Mouse (Mus musculus) retina, postnatal 7 days (tissue): Measurements from ENCODE around the gene Casz1.
A peak's percentile ranks its signal among the peaks of the same experiment; 100 is the strongest.

Experiments used
- DNase-seq: peaks from one replicate; pipeline ENCODE4 v3.0.0-alpha.2; 2012; ENCODE audit warnings: low read depth, low spot score

The Casz1 gene

DNA sequence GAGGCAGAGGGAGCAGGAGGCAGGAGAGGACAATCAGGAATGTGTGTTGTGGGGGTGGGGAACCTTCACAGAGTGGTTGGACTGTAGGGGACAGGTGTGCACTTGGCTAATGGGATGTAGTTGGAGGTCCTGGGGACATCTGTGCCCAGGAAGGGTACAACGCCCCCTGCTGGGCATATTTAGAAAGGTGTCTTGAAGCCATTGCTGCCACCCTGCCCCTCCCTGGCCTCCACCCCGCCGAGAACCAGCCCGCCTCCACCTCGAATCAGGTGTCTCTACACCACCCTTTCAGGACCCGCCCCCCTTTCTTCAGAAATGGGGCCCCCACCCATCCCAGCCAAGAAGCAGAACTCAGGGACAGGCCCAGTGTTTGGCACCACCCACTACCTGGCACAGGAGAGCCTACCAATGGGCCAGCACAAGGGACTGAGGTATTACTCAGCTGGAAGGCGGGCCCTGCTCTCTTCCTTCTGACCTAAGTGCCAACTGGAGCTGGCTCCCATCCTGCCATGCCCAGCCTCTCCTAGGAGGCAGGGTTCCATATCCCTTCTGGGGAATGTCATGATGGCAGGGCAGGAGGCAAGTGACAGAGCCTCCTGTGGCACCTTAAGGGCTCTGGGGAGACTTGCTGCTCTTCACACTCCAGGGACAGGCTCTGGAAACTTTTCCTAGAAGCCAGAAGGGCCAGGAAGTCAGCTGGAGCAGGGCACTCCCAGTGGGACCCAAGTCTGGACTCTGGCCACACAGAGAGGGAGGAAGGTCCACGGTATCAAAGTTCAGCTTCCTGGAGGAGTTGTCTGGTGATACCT, 98.9 kb downstream of the Casz1 start:
- DNase-seq: no peak

DNA sequence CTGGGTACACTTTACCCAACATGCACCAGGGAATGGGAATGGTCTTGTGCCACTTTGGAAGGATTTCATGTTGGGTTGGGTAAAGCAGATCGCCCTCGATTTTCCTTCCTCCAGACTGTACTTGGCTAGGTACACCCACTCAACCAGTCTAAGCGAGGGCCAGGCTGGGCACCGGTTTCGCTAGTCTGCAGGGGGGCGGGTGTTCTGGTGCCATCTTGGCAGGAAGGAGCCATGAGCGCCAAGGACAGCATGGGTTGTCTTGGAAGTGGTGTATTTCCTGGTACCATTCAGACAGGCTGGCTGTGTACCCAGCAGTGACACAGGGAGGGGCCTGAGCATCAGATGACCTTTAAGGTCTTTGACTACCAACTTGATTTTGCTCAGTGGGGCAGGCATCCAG, 101.1 kb downstream of the Casz1 start:
- DNase-seq: no peak

DNA sequence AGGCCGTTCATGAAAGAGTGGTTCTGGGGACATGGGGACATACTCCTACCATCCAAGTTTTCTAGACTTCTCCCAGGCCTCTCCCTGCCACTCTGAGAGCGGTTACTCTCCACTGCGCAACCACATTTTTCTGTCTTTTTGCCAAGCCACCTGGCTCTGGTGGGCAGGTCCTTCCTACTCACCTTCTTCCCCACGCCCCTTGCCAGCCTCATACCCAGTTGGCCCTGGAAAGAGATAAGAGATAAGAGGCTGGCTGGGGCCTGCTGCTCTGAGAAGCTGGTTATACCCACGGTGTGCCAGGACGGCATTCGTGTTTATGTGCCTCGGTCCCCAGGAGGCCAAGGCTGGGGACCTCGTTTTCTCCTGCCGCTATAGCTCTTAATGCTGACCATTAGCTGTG, 102.6 kb downstream of the Casz1 start:
- DNase-seq: no peak

DNA sequence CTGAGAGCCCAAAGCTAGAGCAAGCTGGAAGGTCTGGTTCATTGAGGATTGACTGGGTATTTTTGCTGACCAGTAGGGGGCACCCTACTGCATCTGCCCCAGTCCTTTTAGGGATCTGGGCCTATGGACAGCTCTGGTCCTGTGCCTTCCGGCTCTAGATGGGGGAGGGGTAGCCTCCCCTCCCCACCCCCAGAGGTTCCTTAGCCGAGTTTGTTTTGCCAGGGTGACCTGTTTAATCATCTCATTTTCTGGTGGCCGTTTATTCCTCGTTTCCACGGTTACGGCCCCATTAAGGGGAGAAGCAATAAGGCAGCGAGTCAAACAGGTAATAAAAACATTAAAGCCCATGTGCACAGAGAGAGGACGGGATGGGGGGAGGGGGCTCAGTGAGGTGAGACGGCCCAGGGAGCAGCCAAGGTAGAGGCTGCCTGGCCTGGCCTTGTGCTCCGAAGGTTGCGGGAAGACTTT, 104.0 kb downstream of the Casz1 start:
- DNase-seq: no peak

DNA sequence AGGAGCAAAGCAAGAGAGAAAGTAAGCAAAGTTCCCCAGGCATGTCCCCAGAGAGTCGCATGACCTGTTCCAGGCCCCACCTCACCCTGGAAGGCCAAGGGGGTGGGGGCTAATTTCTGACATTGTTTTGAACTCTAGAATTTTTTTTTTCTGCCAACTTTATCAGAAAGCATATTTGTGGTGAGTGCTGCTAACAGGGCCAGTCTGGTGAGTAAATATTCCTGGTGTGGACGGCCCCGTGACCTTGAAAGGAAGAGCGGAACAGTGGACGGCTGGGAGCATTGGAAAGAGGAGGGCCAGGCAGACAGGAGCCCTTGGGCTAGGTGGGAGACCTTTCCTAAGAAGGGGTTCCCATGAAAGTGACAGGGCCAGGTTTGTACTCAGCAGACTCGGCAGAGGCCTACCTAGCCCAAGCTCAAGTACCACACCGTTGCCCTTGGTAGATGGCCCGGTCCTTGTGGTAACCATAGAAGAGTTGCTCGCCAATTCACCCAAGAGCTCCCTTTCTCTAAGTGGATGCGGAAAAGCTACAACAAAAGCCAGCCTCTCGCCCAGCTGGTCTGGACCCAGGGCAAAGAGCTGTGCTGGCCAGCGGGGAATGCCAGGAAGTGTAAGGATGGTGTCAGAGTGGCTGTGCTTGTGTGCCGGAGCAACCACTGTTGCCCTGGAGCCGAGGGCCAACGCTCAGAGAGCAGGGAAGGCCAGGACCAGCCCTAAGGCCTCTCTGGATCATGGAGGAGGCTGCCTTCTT, 104.7 kb downstream of the Casz1 start:
- no peak for DNase-seq

DNA sequence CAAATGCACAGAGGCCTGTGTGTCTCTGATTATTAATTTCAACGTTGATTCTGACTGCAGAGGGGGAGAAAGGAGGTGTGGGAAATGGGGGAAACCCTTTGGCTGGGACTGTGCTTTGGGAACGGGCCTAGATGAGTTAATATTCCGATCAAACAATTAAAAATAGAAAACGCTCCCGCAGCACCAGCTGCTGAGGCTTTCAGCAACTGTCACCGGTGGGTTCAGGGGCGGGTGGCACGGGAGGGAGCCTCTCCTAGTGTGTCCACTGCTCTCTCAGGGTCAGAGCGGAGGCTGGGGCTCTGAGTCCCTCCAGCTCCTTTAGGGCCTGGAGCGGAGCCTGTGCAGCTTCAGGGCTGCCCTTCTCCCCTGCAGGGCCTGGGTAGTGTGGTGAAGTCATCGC, 105.3 kb downstream of the Casz1 start:
- no peak for DNase-seq

DNA sequence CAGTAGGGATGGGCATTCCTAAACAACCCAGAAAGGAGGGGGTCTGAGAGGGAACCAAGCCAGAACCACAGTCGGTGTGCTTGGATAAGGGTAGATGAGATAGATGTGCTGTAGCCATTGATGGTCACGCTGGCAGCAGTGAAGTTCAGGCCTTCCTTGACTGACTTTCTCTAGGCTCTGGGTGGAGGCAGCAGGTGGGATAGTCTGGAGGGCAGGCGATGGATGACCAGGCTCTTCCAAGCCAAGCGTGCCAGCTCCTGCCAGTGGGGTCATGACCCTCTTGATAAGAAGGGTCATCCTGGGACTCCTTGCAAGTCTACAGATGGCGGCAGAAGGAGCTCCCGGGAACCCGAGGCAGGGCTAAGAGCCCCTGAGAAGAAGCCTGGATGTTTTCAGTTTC, 107.9 kb downstream of the Casz1 start:
- DNase-seq: no peak

DNA sequence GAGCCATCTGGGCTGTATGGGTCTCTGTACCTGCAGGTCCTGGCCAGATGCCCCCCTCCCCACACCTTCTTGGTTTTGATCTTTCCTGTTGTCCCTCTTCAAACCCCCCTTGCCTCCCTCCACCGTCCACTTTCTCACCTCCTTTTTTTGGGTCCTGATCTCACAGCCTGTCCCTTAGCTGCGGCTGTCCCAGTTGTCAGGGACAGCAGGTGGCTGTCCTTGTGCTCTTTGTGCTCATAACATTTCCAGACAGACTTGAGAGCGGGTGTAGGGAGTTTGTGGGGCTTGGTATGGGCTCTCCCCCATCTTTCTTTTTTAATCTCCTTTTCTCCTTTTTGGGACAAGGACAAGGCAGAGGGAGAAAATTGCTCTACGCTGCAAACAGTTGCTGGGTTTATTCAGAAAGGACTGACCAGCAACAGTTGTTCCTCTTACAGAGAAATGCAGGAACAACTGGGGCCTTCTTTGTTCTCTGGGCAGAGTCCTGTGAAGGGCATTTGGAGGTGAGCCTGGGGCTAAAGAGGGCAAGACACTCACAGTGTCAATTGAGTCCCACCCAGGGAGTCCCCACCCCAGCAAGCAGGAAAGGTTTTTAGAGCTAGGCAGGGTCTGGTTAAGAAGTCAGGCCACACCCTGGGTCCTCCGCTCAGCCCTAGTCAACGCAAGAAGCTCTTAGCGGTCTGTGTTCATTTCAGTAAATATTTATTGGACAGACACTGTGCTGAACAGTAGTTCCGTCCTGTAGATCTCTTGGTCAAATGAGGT, 108.8 kb downstream of the Casz1 start:
- no peak for DNase-seq

DNA sequence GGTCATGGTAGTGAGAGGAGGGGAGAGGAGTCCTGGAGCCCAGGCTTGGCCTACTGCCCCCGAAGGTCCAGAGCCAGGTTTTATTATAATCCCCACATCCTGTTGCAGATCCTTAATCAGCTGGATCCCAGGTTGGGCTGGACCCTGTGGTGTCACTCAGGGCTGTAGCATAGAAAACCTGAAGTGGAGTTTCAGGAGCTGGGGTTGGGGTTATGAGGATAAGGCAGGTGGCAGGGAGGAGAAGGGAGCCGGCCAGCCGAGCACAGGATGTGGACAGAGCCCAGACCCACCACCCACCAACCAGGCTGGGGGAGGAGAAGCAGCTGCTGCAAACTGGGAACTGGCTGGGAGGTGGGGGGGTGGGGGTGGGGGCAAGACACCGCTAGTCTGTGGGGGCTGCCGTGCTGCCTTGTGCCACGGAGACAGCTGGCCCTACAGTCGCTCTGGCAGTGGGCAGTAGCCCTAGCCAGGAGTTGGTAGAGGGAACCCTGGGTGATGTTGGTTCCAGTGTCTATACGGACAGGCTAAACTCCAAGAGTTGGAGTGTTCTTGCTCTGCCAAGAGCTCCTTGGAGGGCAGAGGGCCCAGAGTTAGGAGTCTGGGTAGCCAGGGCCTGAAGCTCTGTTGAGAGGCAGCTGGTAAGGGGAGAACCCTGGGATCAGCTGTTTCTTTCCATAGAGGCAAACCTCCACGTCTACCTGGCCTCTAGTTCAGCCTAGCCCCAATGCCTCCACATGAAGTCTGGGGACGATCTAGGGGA, 110.8 kb downstream of the Casz1 start:
- DNase-seq: peak; percentile 91

DNA sequence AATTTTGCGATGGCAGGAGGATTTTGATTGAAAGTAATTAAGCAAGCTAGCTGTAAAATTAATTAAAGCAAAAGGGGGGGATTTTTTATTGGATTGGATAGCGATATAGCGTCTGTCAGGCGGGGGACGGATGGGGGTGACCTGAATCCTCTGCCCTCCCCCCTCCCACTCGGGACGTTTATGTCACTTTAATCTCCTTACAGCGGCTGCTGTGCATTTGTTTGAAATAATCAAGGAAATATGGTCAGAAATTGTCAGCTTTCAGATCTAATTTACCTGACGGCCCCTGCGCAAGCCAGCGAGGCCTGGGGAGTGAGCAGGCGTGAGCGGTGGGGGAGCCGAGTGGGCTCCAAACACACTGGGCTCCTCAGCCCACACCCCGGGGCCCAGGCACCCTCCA, 111.6 kb downstream of the Casz1 start:
- peak; percentile 60 for DNase-seq

DNA sequence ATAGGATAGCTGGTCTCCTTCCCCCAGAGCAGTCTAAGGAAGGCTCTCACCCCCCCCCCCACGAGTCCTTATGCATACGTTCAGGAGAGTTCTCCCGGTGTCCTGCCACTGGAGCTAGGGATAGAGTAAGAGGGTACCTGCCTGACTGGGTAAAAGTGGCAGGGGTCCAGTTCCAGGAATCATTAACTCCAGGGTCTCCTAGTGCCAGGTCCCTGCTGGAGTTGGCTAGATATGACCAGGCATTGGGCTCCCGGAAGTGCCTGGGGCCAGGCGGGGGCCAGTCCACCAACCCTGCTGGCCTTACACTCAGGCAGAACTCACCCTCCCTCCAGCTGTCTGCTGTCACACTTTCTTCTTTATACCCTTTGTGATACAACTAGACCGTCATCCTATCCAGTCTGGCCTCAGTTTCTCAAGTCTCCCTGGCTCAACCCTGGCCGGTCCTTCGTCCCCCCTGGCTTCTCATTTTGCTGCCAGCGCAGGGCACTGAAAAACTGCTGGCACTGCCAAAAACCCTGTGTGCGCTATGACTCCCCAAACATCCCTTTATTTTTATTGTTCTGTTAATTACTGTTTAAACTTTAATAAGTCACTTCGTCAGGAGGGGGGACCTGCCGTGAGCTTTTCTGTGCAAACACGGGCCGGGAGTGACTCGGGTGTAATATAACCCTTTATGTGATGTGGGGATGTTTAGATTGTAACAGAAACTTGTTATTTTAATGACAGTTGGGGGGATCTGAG, 114.6 kb downstream of the Casz1 start:
- DNase-seq: no peak

DNA sequence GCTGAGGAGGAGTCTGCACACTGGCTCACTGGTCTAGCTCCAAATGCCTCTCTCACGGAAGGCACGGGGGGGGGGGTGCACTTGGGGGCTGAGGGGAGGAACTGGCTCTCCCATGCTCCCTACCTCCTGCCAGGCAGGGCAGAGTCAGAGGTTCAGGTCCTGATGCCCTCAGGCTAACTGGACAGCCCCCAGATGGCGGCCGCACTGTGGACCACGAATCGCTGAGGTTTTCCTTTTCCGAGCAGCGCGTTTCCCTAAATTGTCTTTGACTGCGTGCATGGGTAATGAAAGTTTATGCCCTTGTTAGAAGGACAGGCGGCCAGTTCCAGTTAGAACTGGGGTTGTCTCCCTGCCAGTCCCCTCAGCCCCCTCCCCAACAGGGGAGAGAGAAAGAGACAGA, 116.4 kb downstream of the Casz1 start:
- no peak for DNase-seq

DNA sequence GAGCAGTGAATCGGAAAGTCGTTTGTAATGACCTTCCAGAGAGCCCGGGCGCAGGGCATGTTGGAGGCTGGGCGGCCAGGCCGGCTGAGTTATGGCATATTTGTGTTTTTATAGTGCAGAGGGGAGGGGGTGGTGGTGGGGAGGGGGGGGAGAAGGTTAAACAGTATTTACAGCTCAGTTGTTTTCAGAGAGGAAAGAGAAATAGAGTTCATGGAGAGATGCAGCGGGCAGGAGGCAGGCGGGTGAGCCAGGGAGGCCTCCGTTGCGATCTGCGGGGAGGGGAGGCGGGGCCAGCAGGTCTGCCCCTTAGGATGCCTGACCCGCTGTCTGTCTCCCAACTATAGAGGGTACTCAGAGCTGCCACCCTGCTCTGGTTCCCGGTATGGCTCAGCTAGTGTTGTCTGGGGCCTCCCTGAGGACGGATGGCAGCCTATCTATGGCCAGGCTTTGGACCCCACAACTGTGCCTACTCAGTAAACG, 118.0 kb downstream of the Casz1 start:
- DNase-seq: no peak

DNA sequence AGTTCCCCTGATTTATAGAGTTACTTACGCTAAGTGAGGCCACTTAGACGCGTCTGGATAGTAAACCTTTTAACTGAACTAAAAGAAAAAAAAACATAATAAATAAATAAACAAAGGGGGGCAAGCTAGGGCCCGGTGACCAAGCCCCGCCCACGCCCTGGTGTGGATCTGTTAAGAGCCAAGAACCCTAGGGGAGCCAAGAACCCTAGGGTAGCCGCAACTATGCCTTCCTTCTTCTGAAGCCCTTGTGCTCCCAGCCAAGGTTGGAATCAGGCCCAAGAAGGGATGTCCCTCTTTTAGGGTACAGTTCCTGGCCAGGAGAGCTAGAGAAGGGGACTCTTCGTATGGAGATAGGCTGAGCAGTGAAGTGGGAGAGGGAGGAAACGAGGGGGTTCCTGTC, 119.2 kb downstream of the Casz1 start:
- DNase-seq: no peak

DNA sequence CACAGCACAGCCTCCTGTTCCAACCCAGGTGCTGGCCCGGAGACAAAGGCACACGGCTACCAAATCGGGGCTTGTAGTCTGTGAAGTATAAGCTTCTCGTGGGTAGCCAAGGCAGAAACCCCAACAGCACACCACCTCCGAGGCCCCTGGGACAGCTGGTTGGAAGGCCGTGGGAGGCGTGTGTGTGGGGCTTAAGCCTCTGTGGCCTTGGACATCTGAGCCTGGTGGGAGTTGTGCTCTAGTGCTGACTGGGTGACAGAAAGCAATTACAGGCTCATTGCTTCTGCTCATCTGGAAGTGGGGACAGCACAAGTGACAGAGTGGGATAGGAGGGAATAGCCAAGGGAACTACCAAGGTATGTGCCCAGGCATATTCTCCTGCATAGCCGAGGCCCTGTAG, 119.7 kb downstream of the Casz1 start:
- no peak for DNase-seq

DNA sequence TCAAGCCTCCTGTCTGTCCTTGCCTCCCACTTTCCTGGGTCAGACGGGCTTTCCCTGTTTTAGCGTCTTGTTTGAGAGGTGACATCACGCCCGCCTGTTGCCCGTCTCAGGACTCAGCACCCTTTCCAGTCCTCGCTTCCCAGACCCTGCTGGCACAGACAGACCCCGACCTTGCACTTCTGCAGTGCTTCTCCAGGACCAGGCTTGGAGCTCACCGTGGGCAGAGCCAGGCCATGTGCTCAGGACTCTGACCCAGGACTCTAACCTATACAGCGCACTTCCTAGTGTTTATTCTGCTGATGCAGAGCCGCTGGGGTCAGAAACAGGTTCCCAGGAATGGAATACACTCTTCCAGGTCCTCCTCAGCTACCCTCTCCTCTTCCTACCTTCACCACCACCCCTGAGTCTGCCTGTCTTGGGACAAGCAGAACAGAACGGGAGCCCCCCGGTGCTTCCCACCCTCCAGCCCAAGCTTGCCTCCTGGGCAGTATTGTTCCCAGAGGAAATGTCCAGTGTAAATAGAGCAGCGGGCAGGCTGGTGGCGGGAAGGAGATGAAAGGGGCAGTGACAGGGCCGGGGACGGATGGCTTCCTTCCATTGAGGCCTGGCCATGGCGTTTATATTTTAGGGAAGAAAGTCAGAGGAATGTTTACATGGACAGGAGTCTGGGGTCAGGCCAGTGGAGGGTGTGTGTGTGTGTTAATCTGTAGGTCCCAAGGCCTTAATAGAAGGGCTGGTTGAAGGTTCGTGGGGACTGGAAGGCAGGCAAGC, 121.5 kb downstream of the Casz1 start:
- DNase-seq: no peak

DNA sequence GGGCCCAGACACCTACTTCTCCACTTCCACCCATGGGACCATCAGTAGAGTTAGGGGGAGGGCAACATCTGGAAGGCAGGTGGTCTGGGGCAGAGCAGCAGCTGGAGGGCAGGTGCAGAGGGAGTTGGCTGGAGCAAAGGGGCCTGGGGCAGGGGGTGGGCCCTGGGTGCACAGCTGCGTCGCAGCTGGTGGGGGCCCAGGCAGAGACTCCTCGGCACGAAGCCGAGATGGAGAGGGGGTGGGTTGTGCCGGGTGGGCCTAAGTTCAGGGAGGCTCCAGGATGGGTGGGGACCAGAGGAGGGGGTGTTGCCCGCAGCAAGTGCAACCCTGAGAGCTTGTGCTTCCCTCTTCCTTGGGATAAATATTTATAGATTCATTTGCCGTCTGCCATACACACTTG, 122.2 kb downstream of the Casz1 start:
- no peak for DNase-seq

DNA sequence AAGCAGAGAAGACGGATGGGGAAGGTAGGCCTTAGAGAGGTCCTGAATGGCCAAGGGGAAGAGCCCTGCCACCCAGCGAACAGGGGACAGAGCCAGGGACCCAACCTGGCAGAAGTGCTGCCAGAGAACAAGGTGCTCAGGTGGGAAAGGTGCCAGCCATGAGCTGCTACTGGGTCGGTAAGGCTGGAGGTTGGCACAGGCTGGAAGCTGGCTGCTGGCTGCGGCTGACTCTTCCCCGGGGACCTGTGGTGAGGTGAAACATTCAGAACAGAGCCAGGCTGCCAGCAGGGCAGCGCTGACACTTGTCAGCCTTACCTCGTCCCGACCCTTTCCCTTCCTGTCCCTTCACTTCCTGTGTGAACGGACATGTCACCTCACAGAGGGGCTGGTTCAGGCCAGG, 124.1 kb downstream of the Casz1 start:
- DNase-seq: no peak

DNA sequence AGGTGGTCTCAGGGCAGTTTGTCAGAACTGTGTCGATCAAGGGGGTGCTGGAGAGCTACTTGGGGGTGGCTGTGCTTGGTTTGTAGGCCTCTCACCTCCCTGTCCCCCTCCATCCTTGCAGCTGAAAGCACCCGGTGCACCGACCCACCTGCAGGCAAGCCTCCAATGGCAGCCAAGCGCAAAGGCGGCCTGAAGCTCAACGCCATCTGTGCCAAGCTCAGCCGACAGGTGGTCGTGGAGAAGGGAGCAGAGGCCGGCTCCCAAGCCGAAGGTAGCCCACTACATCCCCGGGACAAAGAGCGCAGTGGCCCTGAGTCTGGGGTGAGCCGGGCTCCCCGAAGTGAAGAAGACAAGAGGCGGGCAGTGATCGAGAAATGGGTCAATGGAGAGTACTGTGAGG, 124.6 kb downstream of the Casz1 start:
- DNase-seq: no peak

DNA sequence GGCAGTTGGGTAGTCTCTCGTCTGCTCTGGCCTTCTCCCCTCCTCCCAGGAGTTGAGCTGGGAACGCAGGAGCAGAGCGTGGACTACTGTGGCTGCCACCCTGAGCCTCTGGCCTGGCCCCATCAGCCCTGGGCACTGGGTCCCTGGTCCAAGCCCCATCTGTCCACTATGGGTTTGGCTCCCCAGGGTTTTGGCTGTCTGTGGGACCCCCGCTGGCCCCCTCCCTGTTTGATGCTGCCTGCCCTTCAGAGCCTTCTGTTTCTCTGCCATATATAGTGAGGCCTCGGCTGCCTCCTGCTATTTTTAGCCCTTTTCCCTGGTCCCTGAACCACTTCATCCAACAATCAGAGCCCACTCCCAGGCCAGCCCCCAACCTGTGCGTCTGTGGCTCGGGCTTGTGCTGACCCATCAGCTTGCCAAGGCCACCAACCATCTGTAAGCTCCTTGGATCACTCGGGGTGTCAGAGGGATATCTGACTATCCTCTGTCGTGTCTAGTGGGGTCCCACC, 126.5 kb downstream of the Casz1 start:
- DNase-seq: no peak
